Mouse (Mus musculus): ENCODE results near the gene Rere.

DNA sequence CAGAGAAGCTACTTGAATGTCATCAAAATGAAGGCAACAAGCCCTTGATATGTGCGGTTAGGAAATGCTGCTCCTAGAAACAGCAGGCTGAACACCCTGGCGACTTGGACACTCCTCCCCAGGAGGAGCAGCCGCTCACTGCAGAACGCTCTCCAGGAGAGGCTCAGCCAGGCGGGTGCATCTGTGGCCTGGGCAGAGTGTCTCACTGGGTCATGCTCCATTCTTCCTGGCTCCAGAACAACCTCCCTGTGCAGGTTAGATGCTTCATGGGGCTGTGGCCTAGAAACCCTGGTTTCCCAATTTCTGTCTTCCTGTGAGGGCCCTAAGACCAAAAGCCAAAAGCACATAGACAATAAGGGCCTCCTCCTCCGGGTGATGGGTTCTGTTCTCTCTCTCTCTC, 355.2 kb downstream of the Rere start:
- TF ChIP-seq CTCF (IDR thresholded peaks at IDR 0.05; ENCODE audit: low read depth) (no peak), EP300 (optimal IDR thresholded peaks at IDR 0.05) (no peak)
